Mouse (Mus musculus) skeletal muscle tissue, adult 2 months (tissue): ENCODE data around the gene Hmg20a.

Experiments used
- DNase-seq: peaks from one replicate; pipeline ENCODE4 v3.0.0-alpha.2; 2012; ENCODE audit warnings: low read depth, low spot score

Gene Hmg20a

DNA sequence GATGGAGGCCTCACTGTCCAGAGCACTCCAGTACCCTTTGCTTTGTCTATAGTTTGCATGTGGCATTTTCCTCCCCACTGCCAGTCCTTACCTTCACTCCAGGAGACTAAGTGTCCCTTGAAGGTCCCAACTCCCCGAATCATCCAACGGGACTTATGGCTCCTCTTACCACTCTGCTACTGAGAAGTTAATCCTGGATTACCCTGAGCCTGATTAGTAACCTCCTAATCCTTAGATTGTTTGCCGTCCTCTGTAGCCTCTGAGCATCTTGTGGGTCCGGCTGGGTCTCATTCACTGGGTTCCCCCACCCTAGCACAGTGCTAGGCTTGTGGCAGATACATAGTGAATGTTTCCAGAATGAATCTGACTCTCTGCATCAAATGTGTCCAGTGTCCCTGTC lies 109.5 kb downstream of the Hmg20a start:
- no peak for DNase-seq

DNA sequence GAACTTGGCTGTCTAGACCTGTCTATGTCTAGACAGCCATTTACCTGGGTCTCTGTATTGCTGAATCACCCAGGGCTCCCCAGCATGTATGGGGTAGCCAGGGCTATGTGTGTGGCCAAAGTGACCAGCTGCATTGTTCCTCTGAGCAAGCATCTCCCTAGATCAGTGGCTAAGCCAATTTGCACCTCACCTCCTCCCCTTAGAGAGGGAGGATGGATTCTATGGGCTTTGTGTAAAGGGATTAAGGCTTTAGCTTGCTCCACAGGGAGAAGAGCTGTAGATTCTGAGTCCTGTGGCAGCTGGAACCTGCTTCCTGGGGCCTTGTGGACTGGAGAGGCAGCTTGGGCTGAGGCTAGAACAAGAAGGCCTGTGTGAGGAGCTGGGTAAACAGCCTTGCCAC lies 113.6 kb downstream of the Hmg20a start:
- no peak for DNase-seq

DNA sequence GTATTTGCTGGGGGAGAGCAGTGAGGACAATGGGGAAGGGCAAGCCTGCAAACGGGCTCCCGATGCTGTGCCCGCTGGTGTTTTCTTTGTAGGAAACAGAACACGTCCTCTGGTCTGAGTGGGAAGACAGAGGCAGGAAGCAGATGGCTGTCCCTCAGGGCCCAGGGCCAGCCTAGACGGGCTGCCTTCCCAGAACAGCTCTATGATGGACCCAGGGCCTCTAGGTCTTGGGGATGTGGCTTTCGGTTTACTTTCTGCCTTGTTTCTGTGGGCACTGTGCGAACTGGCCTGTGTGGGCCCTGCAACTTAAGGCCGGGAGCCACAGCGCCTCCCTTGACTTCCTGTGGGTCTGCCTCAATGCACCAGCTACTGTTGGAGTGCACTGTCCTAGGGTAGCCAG lies 115.5 kb downstream of the Hmg20a start:
- no peak for DNase-seq

DNA sequence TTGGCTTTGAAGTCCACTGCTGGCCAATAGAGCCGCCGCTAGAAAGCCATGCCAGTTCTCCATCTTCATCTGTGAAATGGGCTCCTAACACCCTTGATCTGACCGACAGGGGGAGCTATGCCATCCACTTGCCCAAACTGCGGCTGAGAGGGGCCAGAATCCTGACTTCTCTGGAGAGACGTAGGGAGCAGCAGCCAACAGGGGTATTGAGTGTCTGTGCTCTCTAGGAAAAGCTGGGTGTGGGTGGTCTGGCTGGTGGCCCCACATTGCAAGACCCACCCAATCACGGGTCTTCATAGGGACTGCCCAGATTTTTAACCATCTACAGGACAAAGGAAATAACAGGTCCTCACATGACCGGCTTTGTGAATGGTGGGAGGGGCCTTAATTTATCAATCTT lies 116.3 kb downstream of the Hmg20a start:
- DNase-seq, result no peak

DNA sequence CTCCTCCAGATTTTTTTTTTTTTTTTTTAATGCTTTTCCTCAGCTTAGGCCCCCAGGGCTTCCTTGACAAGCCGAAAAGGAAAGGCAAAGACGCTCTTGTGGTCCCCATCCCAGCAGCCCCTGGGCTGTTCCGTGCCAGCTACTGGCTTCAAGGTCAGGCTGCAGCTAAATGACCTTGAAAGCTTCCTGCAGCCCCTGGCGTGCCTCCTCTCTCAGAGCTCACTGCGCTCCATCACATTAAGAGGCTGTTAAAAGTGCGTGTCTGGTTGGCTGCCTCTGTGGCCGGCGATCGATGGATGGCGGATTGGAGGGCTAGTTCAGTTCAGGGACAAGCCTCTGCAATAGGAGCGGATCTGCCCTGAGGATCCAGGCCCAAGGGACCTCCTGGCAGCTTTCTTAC lies 117.0 kb downstream of the Hmg20a start:
- DNase-seq, result no peak

DNA sequence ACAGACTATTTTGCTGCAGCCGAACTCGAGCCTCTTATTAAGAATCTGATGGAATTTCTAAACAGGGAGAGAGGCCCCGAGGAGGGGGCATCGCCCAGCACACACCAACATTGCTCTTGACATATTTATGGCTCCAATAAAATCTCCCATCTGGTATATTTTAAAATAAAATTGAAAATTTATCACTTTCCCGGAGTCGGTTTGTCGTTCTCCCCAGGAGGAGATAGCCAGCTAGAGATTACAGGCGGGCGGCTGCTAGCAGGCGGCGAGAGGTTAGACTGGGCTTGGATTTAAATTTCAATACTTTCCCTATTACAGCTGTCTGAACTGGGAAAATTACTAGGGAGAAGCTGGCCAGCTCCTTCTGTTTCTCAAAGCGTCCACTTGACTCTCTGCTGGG lies 121.6 kb downstream of the Hmg20a start:
- DNase-seq, result no peak

DNA sequence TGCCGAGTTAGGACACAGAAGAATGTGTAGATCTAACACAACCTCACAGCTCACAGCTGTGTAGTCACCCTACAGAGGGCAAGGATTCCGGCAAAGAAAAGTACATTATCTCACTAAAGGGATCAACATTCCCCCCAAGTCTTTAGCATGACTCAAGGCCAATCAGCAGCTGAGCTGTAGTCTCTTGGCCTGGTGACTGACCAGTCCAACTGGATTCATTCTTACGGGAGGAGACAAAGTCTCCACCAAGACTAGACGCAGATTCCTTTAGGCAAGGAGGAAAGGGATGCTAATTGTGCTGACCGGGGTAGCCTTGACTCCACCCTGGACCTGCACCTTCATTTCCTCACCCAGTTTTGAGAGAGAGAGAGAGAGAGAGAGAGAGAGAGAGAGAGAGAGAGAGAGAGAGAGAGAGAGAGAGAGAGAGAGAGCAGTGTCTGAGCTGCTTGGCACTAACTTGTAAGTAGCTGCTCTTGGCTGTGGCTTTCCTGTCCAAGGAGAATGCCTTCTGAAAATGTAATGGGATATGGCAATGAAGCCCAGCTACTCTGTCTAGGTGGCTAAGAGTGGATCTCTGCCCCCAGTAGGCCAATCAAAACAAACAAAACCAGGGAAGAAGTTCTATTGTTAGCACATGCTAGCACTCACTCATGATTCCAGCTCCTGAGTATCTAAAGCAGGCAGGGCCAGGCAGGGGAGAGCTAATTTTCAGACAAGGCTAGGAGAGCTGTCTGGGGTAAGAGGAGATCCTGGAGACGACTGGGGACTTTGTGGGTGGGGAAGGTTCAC lies 126.5 kb downstream of the Hmg20a start:
- DNase-seq, result no peak
